Mouse (Mus musculus) midbrain, embryonic 12.5 days (tissue): ENCODE measurements around the gene Apoa2. TPM values are rescaled to one million over a fixed set of nuclear protein-coding genes. Genes with fewer than 3 reads are reported as not detected.

ENCODE experiments used
- ATAC-seq: fragments of 200-750 bp; cut with Nextera tagmentation; 2 replicates; pipeline ENCODE4 v1.8.0; 2017; ENCODE audit warnings: low read depth, moderate TSS enrichment, moderate library complexity; ENCODE audit not compliant: low FRiP score
- H3K27ac ChIP-seq: fragments of 300-500 bp; sonication (generic); replicated peaks from 2 replicates; pipeline ENCODE4 v1.5.1; 2016; ENCODE audit warnings: mild to moderate bottlenecking
- H3K27me3 ChIP-seq: fragments of 300-500 bp; sonication (generic); 2 replicates; pipeline ENCODE4 v1.6.1; 2016; ENCODE audit warnings: mild to moderate bottlenecking
- H3K36me3 ChIP-seq: fragments of 300-500 bp; sonication (generic); 2 replicates; pipeline ENCODE4 v1.6.1; 2016
- H3K4me1 ChIP-seq: fragments of 300-500 bp; sonication (generic); 2 replicates; pipeline ENCODE4 v1.6.1; 2016
- H3K4me2 ChIP-seq: fragments of 300-500 bp; sonication (generic); replicated peaks from 2 replicates; pipeline ENCODE4 v1.6.1; 2016; ENCODE audit warnings: mild to moderate bottlenecking, moderate library complexity
- H3K4me3 ChIP-seq: fragments of 300-500 bp; sonication (generic); 2 replicates; pipeline ENCODE4 v1.5.1; 2016; ENCODE audit warnings: mild to moderate bottlenecking
- H3K9ac ChIP-seq: fragments of 300-500 bp; sonication (generic); replicated peaks from 2 replicates; pipeline ENCODE4 v1.6.1; 2016; ENCODE audit warnings: mild to moderate bottlenecking, moderate library complexity
- H3K9me3 ChIP-seq: fragments of 300-500 bp; sonication (generic); 2 replicates; pipeline ENCODE4 v1.6.1; 2016; ENCODE audit warnings: mild to moderate bottlenecking
- WGBS: fragments of 180-500 bp; shearing (Covaris S2); methylation state at CpG from one replicate; pipeline ENCODE4 v1.1.7; 2016; 5-methylcytosine and 5-hydroxymethylcytosine counted together
- polyA plus RNA-seq: library from polyadenylated mRNA; unstranded; fragments of >200 nt; fragmentation: Nextera tagmentation; extraction: Ambion mirVana; gene quantifications from 2 replicates; pipeline ENCODE4 v1.2.1, GENCODE M21; 2016

Apoa2 gene
- polyA plus RNA-seq, 1 experiment from 2014 or later = 2.9 TPM

- H3K36me3 ChIP-seq = no peaks in the 10 kb centered on the region
- peak overlapping the region; percentile 35 for H3K9ac ChIP-seq
- peaks cover 47% of the 10 kb centered on the region for H3K4me1 ChIP-seq
- ATAC-seq = peak; percentile 27
- peaks cover 44% of the 10 kb centered on the region for H3K27me3 ChIP-seq
- H3K4me3 ChIP-seq = peak overlapping the region; percentile 20
- H3K9me3 ChIP-seq = no peaks in the 10 kb centered on the region
- H3K27ac ChIP-seq = peak overlapping the region; percentile 66
- 3% methylated on average over 18 of the region's 18 CpGs for WGBS
- H3K4me2 ChIP-seq = peak overlapping the region; percentile 52
These were observed 31.6 kb upstream of the Apoa2 start for GRCm38 (mm10) chr1:171193093-171193840.

GRCm38 (mm10) chr1:171193911-171194830 lies 30.7 kb upstream of the Apoa2 start:
- WGBS = 22% methylated on average over 11 of the region's 11 CpGs
- H3K9me3 ChIP-seq = no peaks in the 10 kb centered on the region
- H3K4me1 ChIP-seq = peaks cover 38% of the 10 kb centered on the region
- H3K9ac ChIP-seq = no peak overlapping the region
- H3K36me3 ChIP-seq = no peaks in the 10 kb centered on the region
- H3K27ac ChIP-seq = no peak overlapping the region
- no peak; the same call in 1 of the 2 replicates for ATAC-seq
- H3K4me3 ChIP-seq = 0 out of 2 replicates have a peak overlapping the region, but pooled peaks have one; percentile 1
- H3K27me3 ChIP-seq = peaks cover 48% of the 10 kb centered on the region
- H3K4me2 ChIP-seq = peak overlapping the region; percentile 52

- peaks cover 48% of the 10 kb centered on the region for H3K27me3 ChIP-seq
- H3K4me1 ChIP-seq = peaks cover 30% of the 10 kb centered on the region
- H3K9me3 ChIP-seq = no peaks in the 10 kb centered on the region
- H3K9ac ChIP-seq = peak overlapping the region; percentile 61; the same call in 1 of the 2 replicates
- no peak for ATAC-seq
- 6% methylated on average over 20 of the region's 20 CpGs for WGBS
- H3K4me2 ChIP-seq = peak overlapping the region; percentile 99
- peak overlapping the region; percentile 65 for H3K4me3 ChIP-seq
- no peaks in the 10 kb centered on the region for H3K36me3 ChIP-seq
- H3K27ac ChIP-seq = no peak overlapping the region
These were observed 29.6 kb upstream of the Apoa2 start for GRCm38 (mm10) chr1:171195046-171195822.

GRCm38 (mm10) chr1:171195887-171196397 lies 28.9 kb upstream of the Apoa2 start, which contains the start of gene Pcp4l1:
Gene Pcp4l1, minus strand, starts transcription at chr1:171196268.
- under 1% methylated on average over 33 of the region's 33 CpGs for WGBS
- peaks cover 30% of the 10 kb centered on the region for H3K4me1 ChIP-seq
- peak within 1 kb of the TSS; percentile 99 for H3K4me2 ChIP-seq
- H3K4me3 ChIP-seq = peak within 1 kb of the TSS; percentile 65
- H3K9ac ChIP-seq = peak within 1 kb of the TSS; percentile 61; the same call in 1 of the 2 replicates
- H3K27ac ChIP-seq = no peak within 1 kb of the TSS
- H3K36me3 ChIP-seq = no peaks in the 10 kb centered on the region
- peak; percentile 81 for ATAC-seq
- no peaks in the 10 kb centered on the region for H3K9me3 ChIP-seq
- H3K27me3 ChIP-seq = peaks cover 42% of the 10 kb centered on the region

GRCm38 (mm10) chr1:171199532-171199931 lies 25.3 kb upstream of the Apoa2 start:
- Histone ChIP-seq H3K4me2 (no peak overlapping the region), H3K27me3 (peaks cover 30% of the 10 kb centered on the region), H3K36me3 (no peaks in the 10 kb centered on the region), H3K4me3 (no peak overlapping the region), H3K4me1 (peaks cover 13% of the 10 kb centered on the region), H3K9me3 (no peaks in the 10 kb centered on the region), H3K9ac (no peak overlapping the region), H3K27ac (no peak overlapping the region)
- WGBS = 71% methylated on average over 1 of the region's 1 CpGs
- no peak for ATAC-seq

- ATAC-seq = no peak
- Histone ChIP-seq H3K27me3 (peaks cover 17% of the 10 kb centered on the region), H3K4me3 (no peak overlapping the region), H3K4me2 (no peak overlapping the region), H3K36me3 (no peaks in the 10 kb centered on the region), H3K9ac (no peak overlapping the region), H3K4me1 (peaks cover 6% of the 10 kb centered on the region), H3K27ac (no peak overlapping the region), H3K9me3 (no peaks in the 10 kb centered on the region)
- 94% methylated on average over 1 of the region's 1 CpGs for WGBS
These were observed 24.1 kb upstream of the Apoa2 start for GRCm38 (mm10) chr1:171200769-171201168.

GRCm38 (mm10) chr1:171203471-171204248 lies 21.2 kb upstream of the Apoa2 start:
- Histone ChIP-seq H3K4me3 (no peak overlapping the region), H3K9ac (no peak overlapping the region), H3K27ac (no peak overlapping the region), H3K27me3 (peaks cover 4% of the 10 kb centered on the region; the same call in 1 of the 2 replicates), H3K4me1 (no peaks in the 10 kb centered on the region), H3K36me3 (no peaks in the 10 kb centered on the region), H3K9me3 (no peaks in the 10 kb centered on the region), H3K4me2 (no peak overlapping the region)
- WGBS = 57% methylated on average over 9 of the region's 11 CpGs
- no peak for ATAC-seq

- Histone ChIP-seq H3K4me2 (no peak overlapping the region), H3K27ac (no peak overlapping the region), H3K9ac (no peak overlapping the region), H3K27me3 (no peaks in the 10 kb centered on the region; the same call in 1 of the 2 replicates), H3K9me3 (no peaks in the 10 kb centered on the region), H3K36me3 (no peaks in the 10 kb centered on the region), H3K4me1 (no peaks in the 10 kb centered on the region), H3K4me3 (no peak overlapping the region)
- WGBS = 74% methylated on average over 7 of the region's 7 CpGs
- ATAC-seq = no peak
These were observed 20.6 kb upstream of the Apoa2 start for GRCm38 (mm10) chr1:171204249-171204644.

GRCm38 (mm10) chr1:171205704-171206493 lies 19.0 kb upstream of the Apoa2 start:
- no peak overlapping the region for H3K9ac ChIP-seq
- ATAC-seq = no peak
- H3K27ac ChIP-seq = no peak overlapping the region
- H3K4me2 ChIP-seq = no peak overlapping the region
- H3K4me1 ChIP-seq = no peaks in the 10 kb centered on the region
- no peaks in the 10 kb centered on the region for H3K27me3 ChIP-seq
- no peaks in the 10 kb centered on the region for H3K36me3 ChIP-seq
- no peak overlapping the region for H3K4me3 ChIP-seq
- 70% methylated on average over 6 of the region's 6 CpGs for WGBS
- no peaks in the 10 kb centered on the region for H3K9me3 ChIP-seq

GRCm38 (mm10) chr1:171209409-171209808 lies 15.4 kb upstream of the Apoa2 start:
- no peaks in the 10 kb centered on the region for H3K27me3 ChIP-seq
- 13% methylated on average over 4 of the region's 4 CpGs for WGBS
- ATAC-seq = no peak

More at GRCm38 (mm10) chr1:171209409-171209808, 15.4 kb upstream of the Apoa2 start:
- no peak overlapping the region for H3K27ac ChIP-seq
- no peak overlapping the region for H3K4me3 ChIP-seq
- H3K9ac ChIP-seq = no peak overlapping the region
- H3K36me3 ChIP-seq = no peaks in the 10 kb centered on the region
- no peak overlapping the region for H3K4me2 ChIP-seq
- H3K9me3 ChIP-seq = no peaks in the 10 kb centered on the region
- no peaks in the 10 kb centered on the region for H3K4me1 ChIP-seq
